Mouse (Mus musculus) 416B (cell line): ENCODE measurements around the gene Olfr549.

Experiments used
- DNase-seq: peaks from one replicate; pipeline ENCODE4 v3.0.0; 2011; ENCODE audit warnings: low read depth

Gene Olfr549

DNA sequence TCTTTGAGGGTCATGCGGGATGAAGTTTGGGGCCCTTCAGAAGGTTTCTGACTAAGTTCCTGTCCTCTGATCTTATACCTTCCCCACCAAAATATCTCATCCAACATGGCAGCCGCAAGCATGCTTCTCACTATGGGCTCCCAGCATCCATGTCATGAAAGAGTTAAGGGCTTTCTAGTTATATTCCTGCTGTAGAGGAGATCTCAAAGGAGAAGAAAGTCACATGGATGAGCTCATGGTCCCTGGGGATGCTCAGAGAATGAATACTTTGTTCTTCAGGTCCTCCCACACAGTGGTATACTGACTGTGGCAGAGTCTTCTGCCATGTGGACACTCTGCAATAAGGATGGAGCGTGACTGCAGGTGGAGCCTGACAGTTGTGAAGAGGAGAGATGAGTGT, at the start of gene Olfr549:
Olfr549 (plus strand) TSS at position 301 of the 400 bp plus-strand sequence.
- DNase-seq: no peak

DNA sequence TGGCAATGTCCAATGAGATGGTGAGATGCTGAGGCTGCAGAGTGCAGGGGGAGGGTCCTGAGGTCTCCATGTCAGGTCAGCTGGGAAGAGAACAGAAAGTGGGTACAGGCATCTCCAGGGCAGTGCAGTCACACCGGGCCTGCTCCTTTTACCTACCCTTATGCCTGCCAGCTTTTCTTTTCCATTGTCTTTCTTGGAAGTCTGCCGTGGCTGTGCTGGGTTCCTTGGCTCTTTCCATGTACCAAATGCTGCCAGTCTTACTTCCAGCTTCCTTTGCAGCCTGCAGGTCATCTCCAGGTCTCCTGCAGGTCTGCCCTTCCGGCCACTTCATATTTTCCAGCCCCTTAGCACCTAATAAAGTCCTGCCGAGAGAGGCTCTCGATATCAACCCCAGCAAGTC, 47.7 kb upstream of the Olfr549 start:
- no peak for DNase-seq

DNA sequence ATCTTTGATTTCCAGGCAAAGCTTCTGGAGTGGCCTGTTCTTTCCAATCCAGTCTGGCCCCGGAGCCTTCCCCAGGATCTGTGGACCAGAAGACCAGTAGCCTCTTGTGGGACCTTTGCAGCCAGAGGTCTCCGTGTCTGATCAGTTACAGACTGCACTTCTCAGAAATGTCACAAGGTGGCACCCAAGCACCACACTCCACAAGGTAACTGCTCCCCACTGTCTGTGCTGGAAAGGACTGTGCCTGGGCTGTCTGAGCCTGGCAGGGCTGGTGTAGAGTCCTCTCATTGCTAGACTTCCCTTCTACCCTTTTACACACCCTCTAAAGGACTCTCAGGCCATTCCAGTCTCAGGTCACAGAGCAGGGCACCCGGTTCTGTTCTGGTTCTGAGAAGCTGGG, 42.8 kb upstream of the Olfr549 start:
- peak; percentile 80 for DNase-seq

GRCm38 (mm10) chr7:102508066-102508465, 41.6 kb upstream of the Olfr549 start:
- no peak for DNase-seq

DNA sequence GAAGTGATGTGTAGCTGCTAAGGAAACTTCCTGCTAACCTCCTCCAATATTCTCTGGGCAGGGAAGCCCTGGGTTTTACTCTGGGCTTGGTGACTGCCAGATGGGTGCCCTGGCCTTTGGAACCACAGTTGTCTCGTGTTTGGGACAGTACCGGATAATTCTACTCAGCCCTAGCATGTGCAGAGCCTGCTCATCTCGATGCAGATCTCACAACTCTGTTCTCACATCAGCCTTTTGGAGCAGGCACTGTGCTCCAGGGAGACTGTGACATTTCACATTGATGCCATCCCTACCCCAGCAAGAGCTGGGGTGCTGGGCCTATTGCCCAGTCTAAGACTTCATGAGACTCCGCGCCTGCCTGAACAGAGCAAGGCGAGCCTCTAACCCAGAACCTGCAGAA, 41.0 kb upstream of the Olfr549 start:
- no peak for DNase-seq

GRCm38 (mm10) chr7:102509726-102510125, 39.9 kb upstream of the Olfr549 start:
- DNase-seq: no peak

- DNase-seq: peak; percentile 63
Observed at GRCm38 (mm10) chr7:102511927-102512326, 37.7 kb upstream of the Olfr549 start.

GRCm38 (mm10) chr7:102512814-102513435, 36.7 kb upstream of the Olfr549 start:
- peak; percentile 80 for DNase-seq

- peak; percentile 66 for DNase-seq
Observed at GRCm38 (mm10) chr7:102514144-102514543, 35.5 kb upstream of the Olfr549 start.

GRCm38 (mm10) chr7:102516261-102517050, 33.2 kb upstream of the Olfr549 start:
- peak; percentile 33 for DNase-seq

- no peak for DNase-seq
Observed at GRCm38 (mm10) chr7:102517051-102517335, 32.7 kb upstream of the Olfr549 start.

DNA sequence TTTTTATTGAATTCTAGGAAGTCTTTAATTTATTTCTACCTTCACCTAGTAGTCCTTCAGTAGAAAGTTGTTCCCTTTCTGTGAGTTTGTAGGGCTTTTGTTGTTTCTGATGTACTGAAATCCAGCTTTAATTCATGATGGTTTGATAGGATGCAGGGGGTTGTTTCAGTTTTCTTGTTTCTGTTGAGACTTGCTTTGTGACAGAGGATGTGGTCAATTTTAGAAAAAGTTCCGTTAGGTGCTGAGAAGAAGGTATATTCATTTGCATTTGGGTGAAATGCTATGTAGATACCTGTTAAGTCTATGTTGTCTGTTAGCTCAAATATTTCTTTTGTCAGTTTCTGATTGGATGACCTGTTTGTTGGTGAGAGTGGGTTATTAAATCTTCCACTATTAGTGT, 20.6 kb upstream of the Olfr549 start:
- no peak for DNase-seq

DNA sequence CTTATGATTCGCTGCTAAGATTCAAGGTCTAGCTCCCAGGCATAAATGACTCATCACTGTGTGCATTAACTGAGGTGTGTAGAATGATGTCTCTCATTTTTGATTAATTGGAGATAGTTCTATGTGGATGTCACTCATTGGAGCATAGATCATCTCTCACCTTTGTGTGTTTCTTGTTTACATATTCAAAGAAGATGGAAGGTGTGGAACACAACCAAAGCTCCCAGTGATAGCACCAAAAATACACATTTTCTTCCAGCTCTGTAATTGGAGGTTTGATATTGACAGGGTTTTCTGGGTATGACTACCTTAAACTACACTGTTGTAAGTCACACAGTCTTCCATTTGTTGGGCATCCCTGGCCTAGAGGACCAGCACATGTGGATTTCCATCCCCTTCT, 15.2 kb upstream of the Olfr549 start, which contains the start of gene Olfr547:
Olfr547 (plus strand) TSS at position 301 of the 400 bp plus-strand sequence.
- DNase-seq: no peak

DNA sequence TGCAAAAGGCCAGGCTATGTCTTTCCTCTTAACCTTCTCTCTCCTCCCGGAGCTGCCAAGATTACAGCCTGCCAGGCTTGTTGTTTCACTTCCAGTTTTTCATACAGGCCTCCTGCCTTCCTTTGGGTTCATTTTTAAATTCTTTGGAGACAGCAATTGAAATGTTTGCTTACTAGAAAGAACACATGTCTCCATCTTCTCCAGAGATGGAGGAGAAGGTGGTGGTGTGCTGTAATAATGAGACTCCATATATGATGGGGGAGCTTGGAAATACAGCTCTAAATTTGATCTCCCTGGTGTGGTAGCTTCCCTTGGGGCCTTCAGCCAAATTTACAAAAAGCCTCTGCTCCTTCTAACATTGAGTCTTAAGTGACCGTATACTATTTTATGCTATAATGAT, 9.1 kb upstream of the Olfr549 start, which contains the start of gene Olfr548-ps1:
Olfr548-ps1 (plus strand) TSS at position 301 of the 400 bp plus-strand sequence.
- DNase-seq: no peak

DNA sequence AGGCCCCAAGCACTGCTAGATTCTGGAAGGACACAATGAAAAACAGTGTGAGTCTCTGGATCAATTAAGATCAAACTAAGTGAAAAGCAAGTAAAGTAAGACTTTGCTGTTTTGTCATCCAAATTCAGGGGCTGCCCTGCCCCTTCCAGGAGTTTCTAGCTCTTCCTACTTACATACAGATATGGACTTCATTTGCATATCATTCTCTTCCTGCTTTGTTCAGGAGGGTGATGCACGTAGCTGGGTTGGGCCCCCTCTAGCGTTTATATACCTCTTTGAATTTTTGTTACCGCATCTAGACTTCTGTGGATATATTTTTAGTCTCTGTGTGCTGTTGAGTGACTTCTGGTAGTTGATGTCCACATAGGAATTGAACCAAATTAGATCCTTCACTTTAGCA, 8.4 kb upstream of the Olfr549 start:
- DNase-seq: peak; percentile 13

DNA sequence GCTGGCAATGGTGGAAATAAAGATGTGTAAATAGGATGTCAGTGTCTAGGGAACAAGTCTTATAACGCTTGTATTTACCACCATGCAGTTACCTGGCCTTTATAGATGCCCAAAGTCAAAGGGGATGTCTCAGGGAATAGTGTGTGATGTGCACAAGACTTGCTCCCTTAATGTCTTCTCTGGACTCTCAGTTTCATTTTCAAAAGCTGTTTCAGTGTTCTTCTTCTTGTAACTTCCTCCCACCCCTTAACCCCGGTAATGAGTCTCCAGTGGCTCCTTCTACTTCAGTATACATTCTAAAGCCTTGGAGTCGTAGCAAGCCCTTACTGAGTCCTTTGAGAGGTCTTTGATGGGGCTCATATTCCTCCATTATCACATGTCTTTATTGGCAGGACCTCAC, 3.6 kb downstream of the Olfr549 start:
- DNase-seq: no peak

DNA sequence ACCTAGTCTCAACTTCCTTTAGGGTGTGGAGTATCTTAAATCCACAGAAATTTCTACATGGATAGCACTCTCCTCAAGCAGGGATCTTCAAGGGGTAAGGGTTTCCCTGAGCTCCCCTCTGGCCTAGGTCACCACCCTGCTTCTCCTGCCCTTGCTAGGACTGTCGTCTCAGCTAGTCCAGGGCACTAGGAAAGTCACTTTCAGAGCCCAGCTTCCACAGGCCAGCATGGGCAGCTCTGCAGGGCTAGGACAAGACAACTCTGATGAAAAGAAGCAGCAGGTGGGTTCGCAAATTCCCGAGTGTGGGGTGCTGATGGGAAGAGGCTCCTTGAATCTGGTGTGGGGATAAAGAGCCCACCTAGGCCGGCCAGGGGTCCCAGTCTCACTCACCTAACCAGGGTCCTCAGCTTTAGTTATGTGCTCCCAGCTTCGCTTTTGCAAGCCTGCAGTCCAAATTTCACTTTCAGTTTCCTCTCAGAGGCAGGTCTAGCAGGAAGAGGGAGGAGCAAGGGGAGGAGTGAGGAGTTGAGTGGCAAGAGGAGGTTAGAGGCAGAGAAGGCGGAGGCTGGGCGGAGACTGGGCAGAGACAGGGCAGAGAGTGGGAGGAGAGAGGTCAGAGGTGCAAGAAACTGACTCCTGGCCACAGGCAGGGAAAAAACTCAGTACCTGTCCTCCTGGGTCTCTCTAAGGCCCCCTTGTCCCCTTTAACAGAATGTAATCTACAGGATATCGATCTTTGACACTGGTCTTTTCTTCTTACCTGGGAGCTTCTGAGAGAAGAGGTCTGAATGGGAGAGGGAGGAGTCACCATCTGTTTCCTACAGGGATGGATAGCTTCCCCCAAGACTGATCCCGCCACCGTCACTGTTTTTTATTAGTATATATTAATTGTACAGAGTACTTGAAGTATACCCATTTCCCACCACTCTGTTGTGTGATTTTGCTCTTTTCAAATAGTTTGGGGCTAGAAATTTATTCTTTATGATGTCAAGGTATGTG, 15.6 kb downstream of the Olfr549 start, which contains the start of gene Trim21:
Trim21 (minus strand) TSS at position 488 of the 999 bp plus-strand sequence.
- DNase-seq: peak; percentile 95

GRCm38 (mm10) chr7:102566219-102566618, 16.5 kb downstream of the Olfr549 start:
- DNase-seq: peak; percentile 45

GRCm38 (mm10) chr7:102571142-102571541, 21.5 kb downstream of the Olfr549 start, which contains the start of gene Olfr550:
TSS of gene Olfr550 (plus strand) at chr7:102571442.
- DNase-seq: no peak

GRCm38 (mm10) chr7:102573174-102573830, 23.6 kb downstream of the Olfr549 start:
- DNase-seq: no peak

DNA sequence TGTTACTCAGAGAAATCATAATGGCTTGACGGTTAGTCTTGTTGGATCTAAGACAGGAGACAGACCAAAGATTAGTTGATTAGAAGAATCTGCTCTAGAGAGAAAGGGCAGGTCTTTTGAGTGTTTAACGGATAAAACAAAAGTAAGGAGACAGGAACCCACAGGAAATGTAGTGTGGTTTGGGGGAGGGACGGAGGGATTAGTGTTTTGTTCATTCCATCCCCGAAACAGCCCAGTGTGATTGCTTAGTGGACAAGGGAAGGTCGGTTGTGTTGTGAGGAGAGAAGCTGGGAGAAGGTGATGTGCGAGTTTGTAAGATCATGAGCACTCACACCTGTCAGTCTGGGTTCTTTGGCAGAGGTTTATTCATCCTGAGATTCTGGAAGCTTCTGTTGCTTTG, 26.3 kb downstream of the Olfr549 start:
- peak; percentile 46 for DNase-seq

DNA sequence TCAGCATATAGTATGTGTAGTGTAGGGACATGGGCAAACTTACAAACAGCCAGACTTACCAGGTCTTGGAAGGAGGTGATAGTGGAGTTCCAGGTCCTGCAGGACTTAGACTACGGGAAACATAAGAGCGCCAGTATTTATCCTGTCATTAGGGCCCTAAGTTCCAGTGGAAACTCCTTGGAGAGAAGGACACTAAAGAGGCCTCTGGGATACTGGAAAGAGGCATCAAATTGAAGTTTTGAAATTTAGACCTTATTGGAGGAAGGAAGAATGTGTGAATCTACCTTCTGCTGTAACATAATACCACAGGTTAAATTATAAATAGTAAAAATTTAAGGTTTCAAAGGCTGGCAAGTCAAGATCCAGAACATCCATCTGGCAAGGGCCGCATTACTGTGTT, 42.1 kb downstream of the Olfr549 start, which contains the start of gene Olfr551:
Olfr551 (minus strand) TSS at position 101 of the 400 bp plus-strand sequence.
- DNase-seq: no peak
